Mouse (Mus musculus) regulatory T cell (primary cell): ENCODE results near the gene Mrvi1.

Experiments used
- in situ Hi-C: fragments of 300-600 bp; cut with MboI, MseI; formaldehyde crosslinking; loops from one replicate; pipeline ENCODE4 v1.15.1; 2025; ENCODE audit warnings: high pct_unique_total_duplicates

Mrvi1 gene

DNA sequence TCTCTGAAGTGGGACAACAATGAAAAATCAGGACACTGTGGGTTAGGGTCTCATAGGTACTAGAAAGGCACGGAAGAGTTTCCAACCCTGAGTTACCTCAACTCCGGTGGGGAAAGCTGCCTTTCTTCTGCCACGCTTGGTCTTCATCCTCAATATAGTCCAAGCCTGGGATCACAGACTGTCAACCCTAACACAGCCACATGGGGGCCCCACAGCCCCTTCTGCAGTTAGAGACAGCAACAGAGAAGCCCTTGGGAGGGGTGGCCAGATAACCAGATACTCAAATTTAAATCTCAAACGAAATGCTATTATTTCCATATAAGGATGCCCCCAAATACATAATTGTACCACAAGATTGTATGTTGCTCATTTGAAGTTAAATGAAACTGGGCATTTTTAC, 503 bp upstream of the Mrvi1 start:
- in situ Hi-C loops, result no loop called here

DNA sequence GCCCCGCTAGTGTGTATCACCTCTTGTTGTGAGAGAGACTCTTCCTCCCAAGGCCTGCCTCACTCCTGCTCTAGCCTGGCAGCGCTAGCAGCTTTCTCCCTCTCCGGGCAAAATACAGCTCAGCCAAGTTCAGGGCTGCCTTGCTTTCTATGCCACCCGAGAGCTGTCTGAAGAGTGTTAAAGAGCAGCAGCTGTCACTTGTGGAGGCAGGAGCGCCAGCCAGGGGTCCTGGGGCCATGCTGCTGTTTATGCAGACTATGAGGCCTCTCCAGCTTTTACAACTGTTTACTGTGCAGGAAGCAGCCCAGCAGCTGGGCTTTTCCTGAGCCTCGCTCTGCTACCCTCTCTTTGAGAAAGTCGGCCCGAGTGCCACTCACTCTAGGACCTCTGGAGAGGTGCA, 1.2 kb downstream of the Mrvi1 start:
- in situ Hi-C loops, result no loop called here

DNA sequence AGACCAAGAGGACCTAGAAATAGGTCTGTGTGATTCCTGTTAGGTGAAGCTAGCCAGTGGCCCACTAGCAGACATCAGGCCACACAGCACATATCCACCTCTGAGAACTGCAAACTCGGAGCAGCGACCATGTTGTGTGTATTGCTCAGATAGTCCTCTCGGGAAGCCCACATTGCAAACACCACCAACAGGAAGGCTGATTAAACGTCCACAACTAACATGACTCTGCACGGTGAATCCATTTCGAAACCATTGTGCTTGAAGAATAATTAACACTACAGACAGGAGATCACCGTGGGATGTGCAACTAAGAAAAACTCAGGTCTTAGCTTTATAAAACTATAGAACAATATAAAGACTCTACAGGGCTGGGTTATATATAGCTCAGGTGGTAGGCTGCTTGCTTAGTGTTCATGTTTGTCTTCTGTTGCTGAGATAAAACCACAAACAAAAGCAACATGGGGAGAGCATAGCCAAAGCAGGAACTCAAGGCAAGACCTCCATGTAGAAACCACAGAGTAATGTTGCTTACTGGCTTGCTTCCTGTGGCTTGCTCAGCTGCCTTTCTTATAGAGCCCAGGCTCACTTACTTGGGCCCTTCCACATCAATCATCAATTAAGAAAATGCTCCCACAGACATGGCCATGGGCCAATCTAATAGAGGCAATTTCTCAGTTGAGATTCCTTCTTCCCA, 4.4 kb downstream of the Mrvi1 start:
- in situ Hi-C loops, result no loop called here

DNA sequence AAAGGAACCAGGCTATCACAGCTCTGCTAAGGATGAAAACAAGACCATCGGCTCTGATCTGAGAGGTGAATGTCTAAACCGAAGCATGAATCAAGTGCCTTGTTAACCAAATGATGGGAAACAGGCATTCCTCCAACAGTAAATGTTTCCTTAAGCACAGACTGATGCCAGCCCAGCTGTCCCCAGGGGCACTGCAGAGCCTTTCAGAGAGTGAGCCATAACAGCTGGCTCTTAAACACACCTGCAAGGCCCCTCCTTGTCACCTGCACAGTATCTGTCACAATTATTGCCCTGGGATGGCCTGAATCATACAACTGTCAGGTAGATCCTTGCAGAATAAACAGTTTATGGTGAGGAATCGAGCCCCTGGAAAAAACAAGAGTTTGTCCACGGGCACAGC, 8.8 kb downstream of the Mrvi1 start:
- in situ Hi-C loops, result no loop called here

DNA sequence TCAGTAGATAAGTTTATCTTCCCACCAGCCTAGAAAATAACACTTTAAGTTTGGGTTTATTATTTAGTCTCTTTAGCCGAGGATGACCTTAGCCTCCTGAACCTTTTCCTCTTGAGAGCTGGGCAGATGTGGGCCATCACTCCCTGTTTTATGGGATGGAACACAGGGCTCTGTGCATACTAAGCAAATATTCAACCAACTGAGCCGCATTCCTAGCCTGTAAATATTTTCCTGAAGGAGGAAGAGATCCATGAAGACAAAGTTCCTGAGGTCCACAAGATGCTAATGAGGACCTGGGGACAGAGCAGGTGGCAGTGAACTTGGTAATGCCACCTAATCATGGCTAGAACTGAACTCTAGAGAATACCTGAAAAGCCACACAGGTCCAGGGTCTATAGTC, 9.5 kb downstream of the Mrvi1 start:
- in situ Hi-C loops, result no loop called here

DNA sequence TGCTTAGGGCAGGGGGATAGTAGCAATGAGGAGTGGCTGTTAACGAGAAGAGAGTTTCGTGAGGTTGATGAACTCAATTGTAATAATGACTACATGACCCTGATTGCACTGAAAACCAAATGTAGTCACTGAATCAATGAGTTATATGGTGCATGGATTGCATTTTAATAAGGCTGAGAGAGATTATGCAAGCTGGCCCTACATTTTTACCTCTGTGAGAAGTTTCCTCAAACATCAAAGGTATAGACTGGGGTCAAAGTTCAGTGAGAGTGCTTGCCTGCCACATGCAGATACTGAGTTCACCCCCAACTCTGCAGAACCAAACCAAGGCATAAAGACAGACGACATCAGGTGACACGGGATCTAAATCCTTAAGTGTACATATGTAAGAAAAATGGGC, 14.9 kb downstream of the Mrvi1 start:
- in situ Hi-C loops, result no loop called here

DNA sequence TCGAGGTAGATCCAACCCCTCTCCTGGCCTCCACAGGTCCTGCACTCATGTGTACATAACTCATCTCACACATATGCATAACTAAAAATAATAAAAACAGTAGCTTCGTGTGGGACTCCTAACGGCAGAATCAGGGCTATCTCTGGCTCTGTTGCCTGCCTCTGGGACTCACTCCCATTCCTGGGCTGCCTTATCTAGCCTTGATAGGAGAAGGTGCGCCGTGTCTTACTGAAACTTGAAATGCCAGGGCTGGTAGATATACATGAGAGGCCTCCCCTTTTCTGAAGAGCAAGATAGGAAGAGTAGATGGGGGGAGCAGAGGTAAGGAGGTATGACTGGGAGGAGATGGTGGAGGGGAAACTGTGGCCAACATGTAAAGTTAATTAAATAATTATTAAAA, 15.4 kb downstream of the Mrvi1 start:
- in situ Hi-C loops, result no loop called here

DNA sequence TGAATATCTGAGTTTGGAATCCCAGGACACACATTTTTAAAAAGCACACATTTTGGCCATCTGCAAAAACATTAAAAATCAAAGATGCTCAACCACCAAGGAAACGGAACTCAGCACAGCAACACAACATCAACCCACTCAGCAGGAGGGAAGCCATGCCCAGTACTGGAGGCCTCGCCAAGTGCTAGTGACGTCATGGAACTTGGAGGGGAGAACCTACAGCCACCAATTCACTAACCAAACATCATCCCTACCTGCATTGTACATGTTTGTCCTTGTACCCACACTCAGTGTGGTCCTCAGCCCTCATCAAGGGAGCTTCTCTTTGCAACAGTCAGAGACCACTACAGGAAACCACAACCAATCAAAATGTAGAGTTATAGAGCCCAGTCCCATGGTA, 16.9 kb downstream of the Mrvi1 start:
- in situ Hi-C loops, result no loop called here

DNA sequence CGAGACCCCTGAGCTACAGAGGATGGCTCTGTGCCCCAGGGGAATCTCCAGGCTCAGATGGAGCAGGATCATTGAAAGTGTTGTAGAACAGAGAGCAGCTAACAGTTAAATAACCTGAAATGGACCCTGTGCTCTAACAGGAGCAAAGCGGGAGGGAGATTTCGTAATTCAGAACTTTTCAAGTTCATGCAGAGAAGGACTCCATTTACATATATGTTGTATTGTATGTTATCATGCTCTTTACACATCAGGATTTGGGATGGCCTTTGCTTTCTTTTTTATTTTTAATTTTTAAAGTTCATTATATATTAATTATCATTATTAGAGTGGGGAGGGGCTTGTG, 18.6 kb downstream of the Mrvi1 start:
- in situ Hi-C loops, result loop anchor here (5.0 kb wide), 1 partner anchor 796 kb away; no protein-coding TSS in a partner anchor

DNA sequence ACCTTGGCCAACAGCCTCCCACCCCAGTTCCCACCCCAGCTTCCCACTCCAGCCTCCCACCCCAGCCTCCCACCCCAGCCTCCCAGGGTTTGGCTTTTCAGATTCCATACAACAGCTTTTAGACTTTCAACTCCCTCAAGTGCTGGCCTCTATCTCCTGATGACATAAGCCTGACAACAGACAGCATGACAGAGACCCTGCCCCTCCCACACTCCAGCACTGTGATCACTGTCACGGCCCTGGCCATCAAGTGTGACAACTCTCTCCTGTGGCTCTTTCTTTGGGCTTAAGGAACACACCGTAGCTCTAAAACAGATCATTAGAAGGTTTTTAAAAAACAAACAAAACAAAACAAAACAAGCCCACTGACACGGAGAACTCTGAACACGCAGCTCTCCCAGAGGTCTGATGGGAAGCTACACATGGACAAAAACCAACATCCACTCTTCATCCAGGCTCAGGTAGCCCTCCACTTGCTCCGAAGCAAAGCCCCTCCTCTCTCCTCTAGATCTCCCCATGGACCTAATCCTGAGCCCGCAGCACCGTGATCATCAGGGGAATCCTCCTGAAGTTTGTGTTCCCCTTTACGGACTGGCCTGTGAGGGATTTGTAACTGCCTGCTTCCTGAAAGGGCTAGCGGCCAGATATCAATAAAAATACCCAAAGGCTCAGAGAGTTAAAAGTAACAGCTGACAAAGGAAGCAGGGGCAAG, 19.2 kb downstream of the Mrvi1 start:
- in situ Hi-C loops, result loop anchor here (5.0 kb wide), 1 partner anchor 796 kb away; no protein-coding TSS in a partner anchor

DNA sequence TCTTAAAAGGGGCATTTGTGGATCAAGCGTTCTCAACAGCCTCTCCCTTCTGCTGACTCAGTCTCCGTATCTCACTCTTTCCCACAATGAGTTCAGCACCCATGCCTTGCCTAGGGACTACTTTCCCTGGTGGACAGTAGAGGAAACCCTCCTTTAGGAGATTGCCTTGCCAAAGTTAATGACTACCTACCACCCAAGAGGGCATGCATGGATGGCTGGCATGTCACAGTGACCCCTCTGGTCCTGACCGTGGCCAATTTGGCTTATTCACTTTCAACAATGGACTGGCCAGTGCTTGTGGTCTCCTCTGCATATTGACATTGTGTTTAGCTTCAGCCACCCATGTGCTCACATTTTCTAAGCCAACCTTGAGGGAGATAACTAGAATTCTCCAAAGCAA, 19.8 kb downstream of the Mrvi1 start:
- in situ Hi-C loops, result loop anchor here (5.0 kb wide), 1 partner anchor 795 kb away; no protein-coding TSS in a partner anchor

DNA sequence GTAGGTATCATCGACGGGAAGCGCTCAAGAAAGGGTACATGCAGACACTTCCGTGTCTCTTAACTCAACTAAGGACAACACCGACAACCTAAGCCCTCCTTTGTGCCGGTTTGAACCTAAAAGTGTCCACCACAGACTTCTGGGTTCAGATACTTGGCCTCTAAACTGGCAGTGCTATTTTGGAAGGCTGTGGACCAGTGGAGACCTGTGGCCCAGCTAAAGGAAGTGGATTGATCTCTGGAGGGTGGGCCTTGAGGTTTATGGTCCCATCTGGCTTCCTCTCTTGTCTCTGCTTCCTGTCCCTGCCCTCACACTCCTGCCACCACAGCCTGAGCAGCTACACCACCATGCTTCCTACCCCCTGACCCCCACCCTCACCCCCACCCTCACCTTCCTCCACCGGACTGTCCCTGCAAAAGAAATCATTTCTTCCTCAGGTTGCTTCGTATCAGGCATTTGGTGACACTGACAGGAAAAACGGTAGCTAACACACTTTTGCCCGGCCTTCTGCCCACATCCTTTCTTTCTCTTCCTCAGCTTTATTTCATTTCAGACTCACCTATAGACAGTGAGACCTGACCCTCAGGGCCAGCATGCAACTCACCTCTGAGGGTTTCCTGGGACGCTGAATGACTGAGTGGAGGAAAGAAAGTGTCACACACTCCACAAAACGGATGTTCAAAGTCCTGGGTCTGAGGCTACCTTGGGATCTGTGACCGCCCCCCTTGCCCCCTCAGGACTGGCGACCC, 25.7 kb downstream of the Mrvi1 start:
- in situ Hi-C loops, result no loop called here

DNA sequence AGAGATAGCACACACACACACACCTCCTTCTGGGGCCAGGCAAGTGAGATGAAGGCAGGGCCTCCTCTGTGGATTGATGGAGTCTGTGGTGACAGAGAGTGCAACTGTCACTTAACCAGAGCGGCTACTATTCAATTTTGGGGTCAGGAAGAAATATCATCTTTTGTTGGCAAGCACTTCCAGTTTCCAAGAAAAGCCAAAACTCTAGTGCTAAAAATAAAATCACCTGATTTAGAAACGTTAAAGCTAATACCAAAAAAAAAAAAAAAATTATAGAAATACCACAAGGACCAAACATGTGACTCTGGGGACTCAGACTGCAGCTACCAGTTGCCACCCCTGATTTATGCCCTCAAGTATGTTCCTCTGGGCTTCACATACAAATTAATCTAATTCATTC, 26.7 kb downstream of the Mrvi1 start:
- in situ Hi-C loops, result no loop called here

DNA sequence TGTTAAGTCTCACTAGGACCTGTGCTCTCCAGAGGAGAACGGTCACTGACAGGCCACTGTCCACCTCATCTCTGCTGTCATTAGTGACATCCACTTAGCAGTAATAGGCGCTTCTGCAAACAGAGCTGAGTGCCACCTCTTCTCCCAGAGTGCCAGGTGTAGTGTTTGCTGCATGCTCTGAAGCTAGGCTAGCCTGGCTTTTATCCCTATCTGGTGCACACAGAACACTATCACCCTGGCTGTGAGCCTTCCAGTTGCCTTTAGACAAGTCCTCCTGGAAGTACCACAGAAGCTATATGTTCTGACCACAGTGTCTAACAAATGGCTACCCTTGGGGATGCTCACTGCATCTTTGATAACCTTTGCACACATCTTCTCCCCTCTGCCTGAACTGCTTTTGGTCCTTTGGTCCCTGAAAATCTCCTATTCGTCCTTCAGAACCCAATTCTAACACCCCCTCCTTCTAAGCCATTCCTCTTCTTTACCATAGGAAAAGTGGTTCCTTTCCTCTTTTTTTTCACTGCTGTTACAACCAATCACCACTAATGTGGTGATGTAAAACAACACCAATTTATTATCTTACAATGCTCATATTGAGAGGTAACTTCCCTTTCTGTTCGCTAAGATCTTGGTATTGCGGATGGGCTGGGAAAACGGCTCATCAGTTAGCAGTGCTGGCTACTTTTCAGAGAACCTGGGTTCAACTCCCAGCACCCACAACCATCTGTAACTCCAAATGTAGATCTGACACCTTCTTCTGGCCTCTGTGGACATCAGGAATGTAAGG, 28.0 kb downstream of the Mrvi1 start:
- in situ Hi-C loops, result no loop called here

DNA sequence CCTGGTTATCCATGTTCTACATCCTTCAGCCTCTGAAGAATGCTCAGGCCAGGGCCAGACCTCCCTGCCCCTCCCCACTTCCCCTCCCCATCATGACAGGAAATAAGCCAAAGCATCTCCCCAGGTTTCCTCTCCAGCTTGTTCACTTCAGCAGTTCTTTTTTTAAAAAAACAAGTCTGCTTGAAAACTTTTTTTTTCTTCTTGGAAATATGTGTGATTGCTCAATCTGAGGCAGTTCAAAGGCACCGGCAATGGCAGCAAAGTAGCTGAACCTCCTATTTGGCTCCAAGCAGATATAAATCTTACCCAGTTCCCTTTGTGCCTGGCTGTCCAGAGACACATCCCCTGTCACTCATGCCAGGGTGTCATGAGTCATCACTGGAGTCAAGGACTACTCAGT, 29.1 kb downstream of the Mrvi1 start:
- in situ Hi-C loops, result no loop called here

DNA sequence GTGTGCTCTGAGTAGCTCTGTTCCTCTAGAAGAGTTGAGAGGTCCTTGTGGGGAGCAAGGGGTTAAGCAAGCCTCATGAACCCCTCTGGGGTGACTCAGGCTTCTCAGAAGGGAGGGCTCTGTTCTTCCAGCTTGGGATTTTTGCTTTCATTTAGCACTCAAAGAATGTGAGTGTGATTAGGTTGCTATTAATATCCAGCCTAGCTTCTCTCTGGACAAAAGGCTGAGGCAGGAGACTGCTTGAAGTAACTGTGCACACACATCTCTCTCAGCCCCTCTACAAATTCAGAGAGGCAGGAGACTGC, 31.7 kb downstream of the Mrvi1 start:
- in situ Hi-C loops, result no loop called here

DNA sequence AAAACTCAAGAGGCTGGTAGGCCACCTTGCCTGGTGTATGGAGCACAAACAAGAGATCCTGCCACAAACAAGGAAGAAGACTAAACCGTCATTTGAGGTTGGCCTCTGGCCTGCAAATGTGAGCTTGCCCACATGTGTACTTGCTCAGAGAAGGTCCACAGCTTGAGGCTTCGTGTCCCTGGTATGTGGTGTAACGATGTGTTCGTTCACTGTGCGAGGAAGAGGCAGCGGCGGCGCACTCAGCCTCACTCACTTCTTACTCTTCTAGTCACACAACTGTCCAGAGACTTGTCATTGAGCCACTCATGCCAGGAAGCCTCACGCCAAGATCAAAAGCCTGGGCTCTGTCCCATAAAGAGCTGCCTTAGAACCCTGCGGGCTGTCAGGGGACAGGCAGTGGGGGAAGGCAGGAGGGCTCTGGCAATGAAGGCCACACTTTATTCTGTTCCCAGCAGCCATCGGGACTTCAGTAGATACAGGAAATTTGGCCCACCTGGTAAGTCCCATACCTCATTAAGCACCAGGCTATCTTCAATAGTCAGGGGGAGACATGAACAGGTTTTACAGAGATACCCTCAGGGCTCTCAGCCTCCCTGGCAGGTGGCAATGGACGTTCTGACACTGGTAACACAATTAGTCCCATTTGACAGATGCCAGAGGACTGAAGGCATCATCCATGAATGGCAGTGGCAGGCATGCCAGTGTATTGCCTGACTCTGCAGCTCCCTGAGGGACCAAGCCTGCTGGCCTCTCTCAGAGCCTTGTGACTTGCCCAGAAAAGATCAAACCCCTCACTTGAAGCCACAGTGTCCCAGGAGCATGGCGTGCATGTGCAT, 32.3 kb downstream of the Mrvi1 start:
- in situ Hi-C loops, result no loop called here

DNA sequence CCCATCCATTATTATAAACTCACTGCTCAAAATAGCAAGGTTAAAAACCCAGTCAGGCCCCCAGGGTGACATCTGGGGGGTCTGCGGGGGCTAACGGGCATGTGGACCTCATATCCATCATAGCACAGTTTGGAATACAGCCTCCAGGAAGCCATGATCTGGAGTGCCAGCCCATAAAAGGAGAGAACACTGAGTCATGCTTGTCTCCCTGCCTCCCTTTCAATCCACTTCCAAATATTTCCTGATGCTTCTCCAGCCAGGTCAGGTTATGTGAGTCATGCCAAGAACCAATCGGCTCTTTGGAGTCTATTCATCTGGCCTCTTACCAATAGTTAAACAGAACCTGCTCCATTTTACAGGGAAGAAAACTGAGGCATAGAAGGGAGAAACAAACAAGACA, 33.7 kb downstream of the Mrvi1 start:
- in situ Hi-C loops, result no loop called here

DNA sequence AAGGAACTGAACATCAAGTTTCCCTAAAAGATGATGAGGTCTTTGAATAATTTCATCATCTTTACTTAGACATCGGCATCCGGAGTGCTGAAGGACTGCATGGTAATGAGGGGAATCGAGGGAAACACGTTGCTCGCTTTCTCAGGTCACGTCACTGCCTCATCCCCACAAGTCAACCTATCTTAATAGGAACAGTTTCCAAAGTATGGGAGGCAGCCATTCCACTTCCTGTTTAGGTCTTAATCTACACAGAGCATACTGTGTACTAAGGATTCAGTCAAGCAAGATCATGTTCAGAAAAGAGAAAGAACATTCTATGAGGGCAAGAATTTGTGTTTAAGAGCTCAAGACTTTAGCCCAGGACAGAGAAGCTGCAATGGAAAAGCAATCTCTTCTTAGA, 34.6 kb downstream of the Mrvi1 start:
- in situ Hi-C loops, result no loop called here

DNA sequence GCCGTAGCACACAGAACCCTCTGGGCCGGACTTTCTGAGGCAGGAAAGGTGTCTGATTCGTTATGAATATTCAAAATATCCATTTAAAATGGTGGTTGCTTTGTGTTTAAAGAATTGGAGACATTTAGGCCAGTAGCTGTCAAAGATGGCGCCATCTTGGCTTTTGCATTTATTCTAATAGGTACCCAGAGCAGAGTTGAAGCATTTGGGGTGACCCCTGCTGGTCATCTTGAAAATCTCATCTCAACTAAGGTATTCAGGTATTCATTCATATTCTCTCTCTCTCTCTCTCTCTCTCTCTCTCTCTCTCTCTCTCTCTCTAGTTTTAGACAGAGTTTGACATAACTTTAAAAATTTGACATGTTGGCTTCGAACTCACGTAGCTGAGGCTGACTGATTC, 35.5 kb downstream of the Mrvi1 start:
- in situ Hi-C loops, result no loop called here

DNA sequence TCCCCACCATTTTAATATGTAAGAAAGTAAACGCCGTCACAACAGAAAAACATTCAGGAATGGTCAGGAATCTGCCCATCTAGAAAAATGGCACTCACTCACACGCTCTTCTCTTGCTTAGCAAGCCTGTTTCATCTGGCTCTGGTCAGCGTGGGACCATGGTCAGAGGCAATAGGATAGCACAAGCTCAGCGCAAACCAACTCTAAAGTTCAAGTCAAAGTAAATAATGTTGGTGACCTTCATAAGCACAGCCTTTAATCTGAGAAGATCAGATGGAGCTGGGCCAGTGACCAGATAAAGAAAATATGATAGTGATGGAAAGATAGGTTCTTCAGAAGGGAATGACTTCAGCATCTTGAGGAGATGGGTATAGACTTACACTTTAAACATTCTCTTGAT, 37.9 kb downstream of the Mrvi1 start:
- in situ Hi-C loops, result no loop called here
